In genomic region chr1:35469185-35469753, GRCm38 (mm10) we compare ENCODE assay signal across 15 mouse cellular contexts.
DNase-seq lines count a peak whose midpoint lies in the region; ATAC-seq lines count a peak whose summit lies in the region.
"Had no signal": no experiment of that assay in that cellular context is flagged by ENCODE, and none has a peak within 500 bp of the region (broad histone marks: within the 10 kb centered on the region; RNA-seq: fewer than 3 reads in every experiment).

No protein-coding gene starts in this region.

- H3K4me1 ChIP-seq in midbrain, embryonic 12.5 days, result peaks cover 9% of the 10 kb centered on the region; the same call in 1 of the 2 replicates
- H3K4me1 ChIP-seq in midbrain, embryonic 15.5 days, result no peaks in the 10 kb centered on the region
- peaks cover 1% of the 10 kb centered on the region; the same call in 1 of the 2 replicates for H3K4me1 ChIP-seq in forebrain, embryonic 11.5 days (replicated peaks; ENCODE audit: control insufficient read depth, insufficient read depth, low read length)
- H3K4me1 ChIP-seq in hindbrain, embryonic 14.5 days (replicated peaks; ENCODE audit: control insufficient read depth, insufficient read depth, low read length), result no peaks in the 10 kb centered on the region
- H3K4me1 ChIP-seq: kidney, embryonic 15.5 days; limb, embryonic 12.5 days; lung, embryonic 15.5 days had no signal

- H3K36me3 ChIP-seq in midbrain, embryonic 12.5 days, result no peaks in the 10 kb centered on the region
- no peaks in the 10 kb centered on the region for H3K36me3 ChIP-seq in midbrain, embryonic 15.5 days (replicated peaks)
- H3K36me3 ChIP-seq in forebrain, embryonic 11.5 days (ENCODE audit: control insufficient read depth, insufficient read depth, low read length), result no peaks in the 10 kb centered on the region
- H3K36me3 ChIP-seq in hindbrain, embryonic 14.5 days (replicated peaks; ENCODE audit: control insufficient read depth, insufficient read depth), result no peaks in the 10 kb centered on the region
- H3K36me3 ChIP-seq: kidney, embryonic 15.5 days; limb, embryonic 12.5 days; lung, embryonic 15.5 days had no signal

- no peak overlapping the region for H3K27ac ChIP-seq in midbrain, embryonic 12.5 days (replicated peaks)
- no peak overlapping the region for H3K27ac ChIP-seq in midbrain, embryonic 15.5 days
- no peak overlapping the region for H3K27ac ChIP-seq in forebrain, embryonic 11.5 days (ENCODE audit: low read depth, low read length)
- H3K27ac ChIP-seq in hindbrain, embryonic 14.5 days, result no peak overlapping the region
- H3K27ac ChIP-seq: kidney, embryonic 15.5 days; limb, embryonic 12.5 days; lung, embryonic 15.5 days had no signal

- H3K9me3 ChIP-seq in midbrain, embryonic 12.5 days, result peaks cover 14% of the 10 kb centered on the region
- H3K9me3 ChIP-seq in midbrain, embryonic 15.5 days, result peaks cover 4% of the 10 kb centered on the region; the same call in 1 of the 2 replicates
- H3K9me3 ChIP-seq in forebrain, embryonic 11.5 days (ENCODE audit: control insufficient read depth, low read length), result peaks cover 9% of the 10 kb centered on the region; the same call in 1 of the 2 replicates
- peaks cover 9% of the 10 kb centered on the region for H3K9me3 ChIP-seq in hindbrain, embryonic 14.5 days (ENCODE audit: control insufficient read depth, low read length)
- H3K9me3 ChIP-seq: lung, embryonic 15.5 days had no signal

- no peak overlapping the region for H3K4me3 ChIP-seq in midbrain, embryonic 12.5 days
- no peak overlapping the region for H3K4me3 ChIP-seq in midbrain, embryonic 15.5 days
- H3K4me3 ChIP-seq in forebrain, embryonic 11.5 days (ENCODE audit: low read depth, low read length), result no peak overlapping the region
- H3K4me3 ChIP-seq in hindbrain, embryonic 14.5 days (replicated peaks; ENCODE audit: low read length), result no peak overlapping the region
- H3K4me3 ChIP-seq: kidney, embryonic 15.5 days; limb, embryonic 12.5 days; lung, embryonic 15.5 days; myocyte had no signal

- no peak for DNase-seq in forebrain, embryonic 11.5 days (ENCODE audit: low spot score)
- peak; percentile 45 for DNase-seq in hindbrain, embryonic 14.5 days (ENCODE audit: low spot score)
- DNase-seq in yolk sac, embryonic 10.5 days (ENCODE audit: low spot score), result peak; percentile 29
- no peak for DNase-seq in layer of hippocampus, adult 9-10 months (ENCODE audit: low spot score)
- DNase-seq in left cerebral cortex, postnatal 25 days (ENCODE audit: low spot score in 2 of 2), result no peak
- DNase-seq: adrenal gland, adult 2 months; heart, adult 11 months; layer of hippocampus, adult 9-11 months had no signal

- 47% methylated on average over 4 of the region's 4 CpGs for WGBS in midbrain, embryonic 12.5 days
- 37% methylated on average over 4 of the region's 4 CpGs for WGBS in midbrain, embryonic 15.5 days
- 42% methylated on average over 4 of the region's 4 CpGs for WGBS in forebrain, embryonic 11.5 days
- WGBS in hindbrain, embryonic 14.5 days, result 23% methylated on average over 4 of the region's 4 CpGs

- H3K4me2 ChIP-seq in midbrain, embryonic 12.5 days (replicated peaks), result no peak overlapping the region
- H3K4me2 ChIP-seq in midbrain, embryonic 15.5 days, result no peak overlapping the region
- H3K4me2 ChIP-seq in forebrain, embryonic 11.5 days (ENCODE audit: low read depth, low read length, severe bottlenecking), result no peak overlapping the region
- H3K4me2 ChIP-seq in hindbrain, embryonic 14.5 days (replicated peaks), result no peak overlapping the region
- H3K4me2 ChIP-seq: kidney, embryonic 15.5 days; limb, embryonic 12.5 days; lung, embryonic 15.5 days had no signal

- H3K9ac ChIP-seq in midbrain, embryonic 12.5 days (replicated peaks), result no peak overlapping the region
- no peak overlapping the region for H3K9ac ChIP-seq in midbrain, embryonic 15.5 days
- no peak overlapping the region for H3K9ac ChIP-seq in forebrain, embryonic 11.5 days (ENCODE audit: low read length)
- H3K9ac ChIP-seq in hindbrain, embryonic 14.5 days, result no peak overlapping the region
- H3K9ac ChIP-seq: kidney, embryonic 15.5 days; limb, embryonic 12.5 days; lung, embryonic 15.5 days had no signal

- 0 out of 2 replicates have a peak, but pooled peaks have one; percentile 56 for ATAC-seq in midbrain, embryonic 12.5 days (ENCODE audit: low FRiP score, low read depth)
- no peak for ATAC-seq in midbrain, embryonic 15.5 days (replicated peaks)
- ATAC-seq in forebrain, embryonic 11.5 days (replicated peaks; ENCODE audit: low FRiP score), result peak; percentile 42; the same call in 1 of the 2 replicates
- ATAC-seq in hindbrain, embryonic 14.5 days (ENCODE audit: low FRiP score), result peak; percentile 71; the same call in 1 of the 2 replicates
- ATAC-seq: Patski had no signal

- H3K27me3 ChIP-seq in midbrain, embryonic 12.5 days, result no peaks in the 10 kb centered on the region
- H3K27me3 ChIP-seq in midbrain, embryonic 15.5 days (replicated peaks), result no peaks in the 10 kb centered on the region
- no peaks in the 10 kb centered on the region for H3K27me3 ChIP-seq in forebrain, embryonic 11.5 days (ENCODE audit: control insufficient read depth, insufficient read depth, low read length)
- H3K27me3 ChIP-seq in hindbrain, embryonic 14.5 days (ENCODE audit: control insufficient read depth, insufficient read depth, low read length), result no peaks in the 10 kb centered on the region
- H3K27me3 ChIP-seq: kidney, embryonic 15.5 days; limb, embryonic 12.5 days; lung, embryonic 15.5 days; Patski had no signal

- intact Hi-C loops in left cerebral cortex, postnatal 25 days (cut with DNase I), result loop anchor here (5.0 kb wide), 1 partner anchor 437 kb away; no protein-coding TSS in a partner anchor

Comparison
In these comparisons a context has a peak if more than half of its experiments do, and no peak if none do; other contexts are left out.
1. DNase-seq: peak in hindbrain, embryonic 14.5 days (single experiment) and yolk sac, embryonic 10.5 days (single experiment); none in forebrain, embryonic 11.5 days (single experiment), layer of hippocampus, adult 9-10 months (single experiment) and left cerebral cortex, postnatal 25 days (0 of 2).